Mouse (Mus musculus): ENCODE measurements around the gene Tead1.
A peak's percentile ranks its signal among the peaks of the same experiment; 100 is the strongest.

DNA sequence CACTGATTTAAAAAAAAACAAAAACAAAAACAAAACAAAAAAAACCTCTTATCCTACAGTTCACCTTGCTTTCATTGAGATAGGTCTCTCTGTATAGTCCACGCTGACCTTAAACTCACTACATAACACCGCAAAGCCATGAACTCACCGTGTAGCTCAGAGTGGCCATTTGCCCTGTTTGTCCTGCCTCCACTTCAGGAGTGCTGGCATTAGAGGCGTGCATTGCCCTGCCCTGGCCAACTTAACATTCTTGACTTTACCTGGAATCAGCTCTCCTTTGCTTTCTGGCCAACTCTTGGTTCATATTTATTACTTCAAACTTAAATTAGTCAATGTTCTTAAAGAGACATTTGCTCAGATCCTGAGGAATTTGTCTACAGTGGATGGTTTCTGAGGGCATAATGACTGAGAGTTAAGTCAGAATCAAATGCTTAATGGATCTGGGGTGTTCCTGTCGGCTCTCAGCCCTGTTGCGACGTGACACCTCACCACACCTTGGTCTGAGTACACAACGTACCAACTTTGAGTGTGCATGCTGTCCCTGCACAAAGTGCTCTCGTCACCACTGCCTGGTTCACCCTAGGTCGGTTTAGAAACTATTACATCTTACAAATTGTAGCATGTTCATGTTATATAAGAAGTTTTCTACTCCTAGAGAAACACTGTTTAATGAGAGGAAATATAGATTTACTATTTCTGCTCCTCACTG lies 44.5 kb upstream of the Tead1 start:
- TF ChIP-seq CTCF (IDR thresholded peaks at IDR 0.05; ENCODE audit: low read depth) (no peak), EP300 (IDR thresholded peaks at IDR 0.05; ENCODE audit: low read depth) (peak; percentile 53; the same call in 1 of the 2 replicates)

All from liver, postnatal 0 days (tissue).